Mouse (Mus musculus) monocyte, adult 5-6 weeks (primary cell): ENCODE data around the gene Kctd18. TPM values are rescaled to one million over a fixed set of nuclear protein-coding genes. Genes with fewer than 3 reads are reported as not detected.

Experiments
- ATAC-seq: fragments of 153-309, 156-312 bp; replicated peaks from 2 replicates; pipeline ENCODE4 v1.8.0; 2017; ENCODE audit warnings: mild to moderate bottlenecking; ENCODE audit not compliant: low TSS enrichment, insufficient number of reproducible peaks, severe bottlenecking, poor library complexity, low FRiP score
- total RNA-seq: library from RNA; stranded (forward); fragments of 200-1000, 200-491, 200-594 nt; gene quantifications from 3 replicates; pipeline ENCODE4 v1.2.3, GENCODE M21; 2017

Gene Kctd18
- total RNA-seq, 1 experiment from 2014 or later: 56.7 TPM

DNA sequence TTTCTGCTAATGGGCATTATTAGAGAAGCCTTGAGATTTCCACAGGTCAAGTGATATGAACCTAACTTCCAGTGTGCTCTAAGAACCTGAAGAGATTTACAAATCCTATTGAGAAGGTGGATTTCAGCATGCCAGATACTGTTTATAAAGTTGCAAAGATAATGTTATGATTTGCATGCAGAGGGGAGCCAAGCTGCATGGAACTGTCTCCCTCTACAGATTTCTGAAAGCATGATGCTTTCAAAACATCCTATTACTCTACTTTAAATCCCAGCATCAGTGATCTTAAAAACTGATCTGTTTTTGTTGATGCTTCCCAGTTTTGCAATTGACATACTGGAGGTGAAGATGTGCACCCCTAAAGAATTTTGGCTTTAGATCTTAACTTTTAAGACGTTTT is 84.5 kb downstream of the Kctd18 start:
- ATAC-seq: no peak

DNA sequence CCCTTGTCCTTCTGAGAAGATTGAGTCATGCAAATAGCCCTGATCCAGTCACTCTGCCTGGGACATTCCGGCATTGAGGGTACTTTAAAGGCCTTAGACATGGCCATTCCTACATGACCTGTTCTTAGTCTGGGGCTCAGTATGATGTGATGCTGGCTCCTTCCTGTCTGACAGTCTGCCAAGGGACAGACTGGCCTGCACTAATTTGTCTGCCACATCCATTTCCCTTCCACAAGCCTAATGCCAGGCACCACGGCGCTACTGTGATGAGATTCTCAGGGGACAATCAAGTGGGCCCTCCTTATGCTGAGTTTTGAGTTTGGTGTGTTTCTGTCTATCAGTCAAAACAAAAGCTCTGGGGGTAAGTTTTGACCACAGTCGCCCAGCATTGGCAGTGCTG is 100.2 kb downstream of the Kctd18 start:
- ATAC-seq: no peak

DNA sequence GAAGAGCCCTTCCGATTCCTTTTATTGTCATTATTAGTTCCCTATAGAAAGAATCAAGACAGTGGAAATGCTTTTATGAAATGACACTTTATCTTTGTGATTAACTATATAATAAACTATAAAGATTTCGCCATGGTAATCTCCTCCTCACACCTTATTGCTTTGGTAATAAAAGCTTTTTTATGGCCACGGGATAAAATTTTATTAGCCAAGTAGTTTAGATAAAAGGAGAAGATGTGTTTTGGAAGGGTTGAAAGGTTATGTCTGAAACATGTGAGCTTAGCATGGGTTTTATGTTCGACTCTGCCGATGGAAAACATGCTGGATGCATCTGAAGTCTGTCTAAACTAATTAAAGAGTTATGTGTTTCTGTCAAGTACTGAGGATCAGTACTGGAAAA is 101.4 kb downstream of the Kctd18 start:
- ATAC-seq: no peak

DNA sequence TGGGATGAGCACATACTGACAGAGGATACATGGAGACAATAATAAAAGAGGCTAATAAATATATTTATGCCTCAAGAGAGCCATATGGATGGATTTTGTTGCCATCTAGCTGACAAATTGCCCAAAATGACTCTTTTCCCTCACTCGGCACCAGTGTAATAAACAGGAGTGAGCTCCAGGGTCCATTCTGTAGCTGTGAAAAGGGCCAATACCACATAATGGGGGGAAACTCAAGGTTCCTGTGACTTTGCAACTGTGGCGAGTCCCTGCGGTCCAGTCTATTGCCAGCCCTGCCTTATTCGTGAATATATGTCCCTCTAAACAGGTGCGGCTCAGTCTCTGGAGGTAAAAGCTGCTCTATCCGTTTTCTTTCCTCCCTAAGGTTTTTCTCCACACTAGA is 107.2 kb downstream of the Kctd18 start:
- no peak for ATAC-seq

- no peak for ATAC-seq
These were observed 112.4 kb downstream of the Kctd18 start for GRCm38 (mm10) chr1:57906312-57906711.

- no peak for ATAC-seq
These were observed 112.8 kb downstream of the Kctd18 start for GRCm38 (mm10) chr1:57905912-57906311.

Other genes with a start within 250 kb of the Kctd18 start
- not detected in 3 replicates for gene Spats2l, start 244.8 kb downstream of the Kctd18 start, total RNA-seq
- 0.67 to 1.5 TPM (median 1.1 TPM) in 3 replicates for gene Sgo2a, start 23.0 kb downstream of the Kctd18 start, total RNA-seq
- 0.10 to 0.95 TPM in 2 of 3 replicates, not detected in the other for gene Aox1, start 11.0 kb upstream of the Kctd18 start, total RNA-seq
- 1.3 to 8.5 TPM (median 3.5 TPM) in 3 replicates for gene Aox3, start 94.2 kb upstream of the Kctd18 start, total RNA-seq
- gene Aox4, start 191.4 kb upstream of the Kctd18 start, total RNA-seq: not detected in 3 replicates